Mouse (Mus musculus) liver, embryonic 16.5 days (tissue): Measurements from ENCODE around the gene Skap1. TPM values are rescaled to one million over a fixed set of nuclear protein-coding genes. Genes with fewer than 3 reads are reported as not detected.
A peak's percentile ranks its signal among the peaks of the same experiment; 100 is the strongest.

Experiments used
- ATAC-seq: fragments of 200-750 bp; cut with Nextera tagmentation; 2 replicates; pipeline ENCODE4 v1.8.0; 2017; ENCODE audit warnings: low read depth, mild to moderate bottlenecking, moderate number of reproducible peaks, moderate library complexity
- H3K27ac ChIP-seq: fragments of 300-500 bp; sonication (generic); 2 replicates; pipeline ENCODE4 v1.5.1; 2014; ENCODE audit warnings: mild to moderate bottlenecking, low read length
- H3K27me3 ChIP-seq: fragments of 300-500 bp; sonication (generic); 2 replicates; pipeline ENCODE4 v1.6.1; 2014; ENCODE audit warnings: low read depth, low read length, mixed read lengths; ENCODE audit not compliant: control insufficient read depth, insufficient read depth
- H3K36me3 ChIP-seq: fragments of 300-500 bp; sonication (generic); 2 replicates; pipeline ENCODE4 v1.6.1; 2014; ENCODE audit warnings: mild to moderate bottlenecking; ENCODE audit not compliant: control insufficient read depth, insufficient read depth
- H3K4me1 ChIP-seq: fragments of 300-500 bp; sonication (generic); 2 replicates; pipeline ENCODE4 v1.6.1; 2014; ENCODE audit warnings: low read depth, low read length, mixed read lengths; ENCODE audit not compliant: control insufficient read depth
- H3K4me2 ChIP-seq: fragments of 300-500 bp; sonication (generic); 2 replicates; pipeline ENCODE4 v1.6.1; 2014; ENCODE audit warnings: low read depth, low read length, mixed read lengths
- H3K4me3 ChIP-seq: fragments of 300-500 bp; sonication (generic); 2 replicates; pipeline ENCODE4 v1.5.1; 2014; ENCODE audit warnings: low read depth, mild to moderate bottlenecking, low read length
- H3K9ac ChIP-seq: fragments of 300-500 bp; sonication (generic); 2 replicates; pipeline ENCODE4 v1.6.1; 2014; ENCODE audit warnings: low read depth, low read length
- H3K9me3 ChIP-seq: fragments of 300-500 bp; sonication (generic); replicated peaks from 2 replicates; pipeline ENCODE4 v1.6.1; 2016; ENCODE audit warnings: low read length; ENCODE audit not compliant: control insufficient read depth
- WGBS: fragments of 180-500 bp; shearing (Covaris S2); extraction: QIAGEN DNeasy Blood & Tissue Kit; methylation state at CpG from one replicate; pipeline ENCODE4 v1.1.7; 2014; ENCODE audit not compliant: insufficient replicate concordance; 5-methylcytosine and 5-hydroxymethylcytosine counted together
- polyA plus RNA-seq: library from polyadenylated mRNA; unstranded; fragments of >200 nt; fragmentation: Nextera tagmentation; extraction: Ambion mirVana; gene quantifications from 2 replicates; pipeline ENCODE4 v1.2.1, GENCODE M21; 2015

Skap1 gene
- polyA plus RNA-seq = 0.12 and 0.39 TPM in 2 replicates

DNA sequence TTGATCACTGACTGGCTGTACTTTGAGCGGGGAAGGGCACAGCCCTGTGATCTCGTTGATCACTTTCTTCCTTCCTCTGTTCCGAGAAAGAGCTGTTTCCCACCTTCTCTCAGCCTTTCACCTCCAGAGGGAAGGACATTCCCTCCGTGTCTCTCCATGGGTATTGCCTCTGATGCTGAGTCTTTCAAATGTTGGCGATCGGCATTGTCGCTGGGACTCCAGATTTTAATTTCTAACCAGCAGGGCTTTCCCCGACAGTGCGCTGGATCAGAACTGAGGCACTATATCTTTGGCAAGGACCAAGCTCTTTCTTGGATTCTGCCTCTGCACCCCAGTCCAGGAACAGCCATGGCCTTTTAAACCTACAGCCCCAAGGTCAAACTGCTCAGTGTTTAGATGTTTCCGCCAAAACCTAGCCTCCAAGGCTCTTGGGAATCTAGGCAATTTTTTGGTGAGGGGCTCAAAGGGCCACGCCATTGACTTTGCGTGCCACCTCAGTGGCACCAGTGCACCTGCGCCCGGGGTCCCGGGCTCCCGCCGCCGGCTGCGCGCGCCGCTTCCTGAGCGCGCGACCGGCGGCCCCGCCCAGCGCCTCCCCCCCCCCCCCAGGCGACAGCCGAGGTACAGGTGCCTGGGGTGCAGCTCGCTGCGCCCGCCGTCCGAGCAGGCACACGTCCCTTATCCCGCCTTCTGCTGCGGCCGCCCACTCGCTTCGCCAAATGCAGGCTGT, at the start of gene Skap1:
Gene Skap1, plus strand, starts transcription at position 608 of the 730 bp plus-strand sequence.
- Histone ChIP-seq H3K9ac (no peak within 1 kb of the TSS), H3K9me3 (no peaks in the 10 kb centered on the region), H3K4me1 (no peaks in the 10 kb centered on the region), H3K27ac (no peak within 1 kb of the TSS), H3K4me2 (peak within 1 kb of the TSS; percentile 44), H3K27me3 (peaks cover 43% of the 10 kb centered on the region), H3K4me3 (peak within 1 kb of the TSS; percentile 11; the same call in 1 of the 2 replicates), H3K36me3 (no peaks in the 10 kb centered on the region)
- 8% methylated on average over 24 of the region's 42 CpGs for WGBS
- ATAC-seq = no peak

DNA sequence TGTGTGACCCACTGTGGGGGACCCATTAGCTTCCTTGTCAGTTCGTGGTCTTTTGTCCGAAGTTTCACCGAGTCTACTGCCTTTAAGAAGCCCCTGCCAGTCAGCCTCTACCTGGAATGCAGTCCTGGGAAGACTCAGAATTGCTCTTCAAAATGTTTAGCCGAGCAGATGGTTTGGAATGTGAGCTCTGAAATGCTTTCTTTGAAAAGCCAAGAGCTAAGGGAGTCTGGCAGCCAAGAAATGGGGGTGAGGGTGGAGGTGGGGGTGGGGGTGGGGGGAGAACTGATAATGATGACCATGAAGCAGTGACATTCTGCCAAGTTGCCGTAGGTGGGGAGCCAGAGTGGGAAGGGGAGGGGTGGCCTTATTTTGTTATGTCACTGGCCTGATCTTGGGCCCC, 43.3 kb upstream of the Skap1 start:
- Histone ChIP-seq H3K27me3 (no peaks in the 10 kb centered on the region), H3K4me1 (no peaks in the 10 kb centered on the region), H3K27ac (no peak overlapping the region), H3K4me2 (no peak overlapping the region), H3K4me3 (no peak overlapping the region), H3K9ac (no peak overlapping the region), H3K9me3 (no peaks in the 10 kb centered on the region), H3K36me3 (no peaks in the 10 kb centered on the region)
- WGBS = 38% methylated on average over 5 of the region's 5 CpGs
- no peak for ATAC-seq

DNA sequence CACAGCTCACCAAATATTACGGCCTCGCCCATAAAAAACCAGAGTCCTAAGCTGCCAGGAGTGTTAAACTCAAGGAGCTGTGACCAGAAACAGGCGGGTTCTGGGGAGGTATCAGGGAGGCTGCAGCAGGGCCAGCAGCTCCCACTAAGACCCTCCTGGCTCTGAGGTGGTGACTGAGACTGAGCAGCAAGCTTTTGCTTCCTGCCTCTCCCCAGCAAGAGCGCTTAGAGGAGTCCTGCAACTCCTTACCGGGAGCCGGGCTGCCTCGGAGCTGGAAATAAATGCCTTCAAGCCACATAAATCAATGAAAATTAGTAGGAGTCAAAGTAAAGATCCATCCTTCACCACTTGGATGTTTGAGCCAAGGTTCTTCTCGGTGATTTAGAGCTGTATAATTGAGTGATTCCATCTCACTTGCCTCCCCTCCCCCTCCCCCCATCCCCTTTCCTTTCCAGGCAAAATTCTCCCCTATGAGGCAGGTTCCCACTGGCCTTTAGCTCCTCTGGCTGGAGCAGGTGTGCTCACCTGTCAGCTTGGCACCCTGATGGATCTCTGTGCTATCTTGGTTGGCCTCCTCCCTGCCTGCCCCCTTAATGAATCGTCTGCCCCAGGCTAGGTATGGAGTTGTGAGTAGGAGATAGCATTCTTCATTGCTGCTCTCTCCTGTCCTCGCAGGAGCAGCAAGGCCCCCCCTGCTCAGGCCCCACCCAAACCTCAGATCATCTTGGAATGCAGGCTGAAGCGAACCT, 42.7 kb upstream of the Skap1 start:
- no peaks in the 10 kb centered on the region for H3K27me3 ChIP-seq
- no peak overlapping the region for H3K4me2 ChIP-seq
- no peaks in the 10 kb centered on the region for H3K4me1 ChIP-seq
- no peaks in the 10 kb centered on the region for H3K36me3 ChIP-seq
- 33% methylated on average over 11 of the region's 11 CpGs for WGBS
- no peak overlapping the region for H3K9ac ChIP-seq
- no peak for ATAC-seq
- H3K27ac ChIP-seq = no peak overlapping the region
- H3K4me3 ChIP-seq = no peak overlapping the region
- no peaks in the 10 kb centered on the region for H3K9me3 ChIP-seq

DNA sequence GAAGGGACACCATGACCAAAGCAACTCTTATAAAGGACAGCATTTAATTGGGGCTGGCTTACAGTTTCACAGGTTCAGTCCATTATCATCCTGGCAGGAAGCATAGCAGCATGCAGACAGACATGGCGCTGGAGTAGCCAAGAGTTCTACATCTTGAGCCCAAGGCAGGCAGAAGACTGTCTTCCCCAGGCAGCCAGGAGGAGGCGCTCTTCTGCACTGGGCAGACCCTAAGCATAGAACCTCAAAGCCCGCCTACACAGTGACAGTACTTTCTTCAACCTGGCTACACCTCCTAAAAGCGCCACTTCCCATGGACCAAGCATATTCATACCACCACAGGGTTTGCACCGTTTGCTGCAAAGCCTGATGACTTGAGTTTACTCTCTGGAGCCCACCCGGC, 39.2 kb upstream of the Skap1 start:
- Histone ChIP-seq H3K4me3 (no peak overlapping the region), H3K4me2 (no peak overlapping the region), H3K27me3 (no peaks in the 10 kb centered on the region), H3K4me1 (no peaks in the 10 kb centered on the region), H3K36me3 (no peaks in the 10 kb centered on the region), H3K9ac (no peak overlapping the region), H3K9me3 (no peaks in the 10 kb centered on the region), H3K27ac (no peak overlapping the region)
- no peak for ATAC-seq
- 69% methylated on average over 6 of the region's 6 CpGs for WGBS

DNA sequence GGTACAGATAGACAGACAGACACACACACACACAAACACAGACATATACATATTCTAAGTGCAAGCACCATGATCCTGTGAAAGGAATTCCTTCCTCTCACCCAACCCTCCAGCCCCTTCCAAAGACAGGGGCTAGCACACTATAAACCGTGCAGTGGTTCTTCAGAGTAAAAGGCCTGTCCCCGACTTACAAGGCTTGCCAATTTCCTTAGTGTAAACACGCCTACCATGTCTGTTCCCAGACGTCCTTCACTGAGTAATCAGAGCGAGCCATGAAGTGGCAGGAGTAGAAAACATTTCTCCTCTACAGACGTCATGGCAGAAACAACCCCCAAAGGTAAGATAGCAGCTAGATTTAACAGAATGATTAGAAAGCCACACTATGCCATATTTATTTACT, 38.2 kb upstream of the Skap1 start:
- no peaks in the 10 kb centered on the region for H3K9me3 ChIP-seq
- H3K9ac ChIP-seq = no peak overlapping the region
- no peaks in the 10 kb centered on the region for H3K36me3 ChIP-seq
- H3K4me1 ChIP-seq = no peaks in the 10 kb centered on the region
- H3K27ac ChIP-seq = no peak overlapping the region
- H3K27me3 ChIP-seq = no peaks in the 10 kb centered on the region
- no peak overlapping the region for H3K4me2 ChIP-seq
- 43% methylated on average over 6 of the region's 6 CpGs for WGBS
- no peak overlapping the region for H3K4me3 ChIP-seq
- no peak for ATAC-seq

DNA sequence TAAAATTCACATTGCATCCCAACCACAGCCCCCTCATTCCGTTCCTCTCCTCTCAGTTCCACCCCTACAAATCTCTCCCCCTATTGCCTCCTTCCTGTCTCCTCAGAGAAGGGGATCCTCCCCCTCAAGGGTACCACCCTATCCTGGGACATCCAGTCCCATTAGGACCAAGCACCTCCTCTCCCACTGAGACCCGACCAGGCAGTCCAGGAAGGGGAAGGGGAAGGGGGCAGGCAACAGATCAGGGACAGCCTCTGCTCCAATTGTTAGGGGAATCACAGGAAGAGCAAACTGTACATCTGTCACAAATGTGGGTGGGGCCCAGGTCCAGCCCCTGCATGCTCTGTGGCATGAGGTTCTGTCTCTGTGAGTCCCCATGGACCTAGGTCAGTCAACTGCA, 37.6 kb upstream of the Skap1 start:
- H3K27ac ChIP-seq = no peak overlapping the region
- no peak for ATAC-seq
- 40% methylated on average over 2 of the region's 2 CpGs for WGBS

DNA sequence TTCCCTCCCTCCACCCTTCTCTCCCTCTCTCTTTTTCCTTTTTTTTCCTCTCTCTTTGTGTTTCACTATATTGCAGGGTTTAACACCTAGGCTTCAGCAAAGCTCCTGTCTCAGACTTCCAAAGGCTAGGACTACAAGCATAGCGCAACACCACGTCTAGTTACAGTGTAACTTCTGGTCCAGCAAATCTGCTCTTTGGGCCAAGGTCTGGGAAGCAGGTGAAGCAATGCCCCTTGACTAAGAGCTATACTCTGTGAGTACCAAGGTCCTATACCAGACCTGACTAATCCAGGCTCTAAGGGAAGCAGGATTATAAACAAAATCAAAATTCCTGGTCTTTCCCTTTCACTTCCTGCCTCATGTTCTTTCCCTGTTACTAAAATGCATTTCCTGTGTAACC, 35.3 kb upstream of the Skap1 start:
- Histone ChIP-seq H3K9me3 (no peaks in the 10 kb centered on the region), H3K4me1 (no peaks in the 10 kb centered on the region), H3K4me2 (no peak overlapping the region), H3K36me3 (no peaks in the 10 kb centered on the region), H3K27ac (no peak overlapping the region), H3K9ac (no peak overlapping the region), H3K27me3 (no peaks in the 10 kb centered on the region), H3K4me3 (no peak overlapping the region)
- WGBS = 61% methylated on average over 2 of the region's 2 CpGs
- peak; percentile 91 for ATAC-seq

More for the DNA sequence above, 37.6 kb upstream of the Skap1 start:
- Histone ChIP-seq H3K36me3 (no peaks in the 10 kb centered on the region), H3K27me3 (no peaks in the 10 kb centered on the region), H3K9me3 (no peaks in the 10 kb centered on the region), H3K4me3 (no peak overlapping the region), H3K9ac (no peak overlapping the region), H3K4me2 (no peak overlapping the region), H3K4me1 (no peaks in the 10 kb centered on the region)

DNA sequence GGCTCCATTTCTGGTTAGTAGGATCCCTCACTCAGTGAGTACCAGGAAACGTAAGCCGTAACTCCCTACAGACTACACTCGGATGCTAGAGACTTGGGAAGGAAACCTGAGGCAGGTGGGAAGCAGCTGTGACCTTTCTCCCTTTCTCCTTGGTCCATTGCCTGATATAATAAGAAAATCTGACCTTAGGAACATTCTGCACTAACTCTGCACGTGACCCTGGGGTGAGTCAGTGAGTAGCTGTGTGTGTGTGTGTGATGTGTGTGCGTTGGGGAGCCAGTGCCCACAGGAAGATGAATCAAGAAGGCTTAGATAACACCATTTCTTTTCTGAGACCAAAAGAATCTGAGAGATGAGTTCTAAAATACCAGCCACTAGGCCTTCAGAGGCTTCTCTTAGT, 34.5 kb upstream of the Skap1 start:
- Histone ChIP-seq H3K27ac (no peak overlapping the region), H3K4me1 (no peaks in the 10 kb centered on the region), H3K4me2 (no peak overlapping the region), H3K36me3 (no peaks in the 10 kb centered on the region), H3K9me3 (no peaks in the 10 kb centered on the region), H3K4me3 (no peak overlapping the region), H3K27me3 (no peaks in the 10 kb centered on the region), H3K9ac (no peak overlapping the region)
- ATAC-seq = no peak
- WGBS = 51% methylated on average over 5 of the region's 5 CpGs

DNA sequence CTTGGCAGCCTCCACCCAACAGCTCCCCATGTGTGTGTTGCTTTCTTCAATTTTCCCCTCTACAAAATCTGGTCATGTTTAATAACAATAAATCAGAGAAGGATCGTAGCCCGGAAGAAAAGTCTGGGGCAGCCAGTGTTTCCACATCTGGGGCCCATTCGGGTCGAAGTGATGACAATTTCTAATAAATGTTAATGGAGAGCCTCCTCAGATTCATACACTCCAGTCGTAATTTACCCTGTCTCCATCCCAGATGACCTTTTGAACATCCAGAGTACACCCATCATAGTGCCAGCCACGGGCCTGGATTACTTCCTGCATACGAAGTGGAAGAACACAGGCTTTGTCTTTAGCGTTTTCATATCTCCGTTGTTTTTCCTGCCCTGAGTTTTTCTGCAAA, 32.5 kb upstream of the Skap1 start:
- H3K27me3 ChIP-seq = no peaks in the 10 kb centered on the region
- no peak overlapping the region for H3K4me3 ChIP-seq
- H3K9me3 ChIP-seq = no peaks in the 10 kb centered on the region
- WGBS = 50% methylated on average over 9 of the region's 9 CpGs
- no peak overlapping the region for H3K27ac ChIP-seq
- H3K36me3 ChIP-seq = no peaks in the 10 kb centered on the region
- H3K4me2 ChIP-seq = no peak overlapping the region
- no peak for ATAC-seq
- no peak overlapping the region for H3K9ac ChIP-seq
- no peaks in the 10 kb centered on the region for H3K4me1 ChIP-seq
